Mouse (Mus musculus) heart, adult 2 months (tissue): ENCODE measurements around the gene Gpr153. TPM values are rescaled to one million over a fixed set of nuclear protein-coding genes. Genes with fewer than 3 reads are reported as not detected.

ENCODE experiments used
- DNase-seq, 2 experiments: peaks; one replicate each; pipeline ENCODE4 v3.0.0; 2021
- H3K27ac ChIP-seq: fragments of 200-600 bp; 2 replicates; pipeline ENCODE4 v1.8.1; 2022
- H3K27me3 ChIP-seq: fragments of 200-500 bp; 2 replicates; pipeline ENCODE4 v1.6.1; 2012; ENCODE audit warnings: mild to moderate bottlenecking, low read length, inconsistent platforms, mixed read lengths; ENCODE audit not compliant: control insufficient read depth, insufficient read depth
- H3K36me3 ChIP-seq: fragments of 200-500 bp; 2 replicates; pipeline ENCODE4 v1.6.1; 2012; ENCODE audit warnings: low read length, inconsistent platforms; ENCODE audit not compliant: control insufficient read depth, insufficient read depth
- H3K4me1 ChIP-seq: fragments of 200-500 bp; 2 replicates; pipeline ENCODE4 v1.6.1; 2011; ENCODE audit warnings: low read length; ENCODE audit not compliant: control insufficient read depth, insufficient read depth
- H3K4me3 ChIP-seq: fragments of 200-600 bp; 2 replicates; pipeline ENCODE4 v1.8.1; 2022
- H3K79me2 ChIP-seq: fragments of 200-500 bp; replicated peaks from 2 replicates; pipeline ENCODE4 v1.6.1; 2012; ENCODE audit warnings: mild to moderate bottlenecking, inconsistent platforms, low read length, moderate library complexity, mixed read lengths; ENCODE audit not compliant: control insufficient read depth, insufficient read depth
- H3K9ac ChIP-seq: fragments of 200-500 bp; 2 replicates; pipeline ENCODE4 v1.6.1; 2012; ENCODE audit warnings: low read depth, mild to moderate bottlenecking, control low read depth, inconsistent platforms, low read length, mixed read lengths
- CTCF ChIP-seq: fragments of 200-600 bp; IDR thresholded peaks from 2 replicates; pipeline ENCODE4 v1.8.1; 2022; ENCODE audit warnings: antibody characterized with exemption, mild to moderate bottlenecking, moderate library complexity
- EP300 ChIP-seq: fragments of 200-500 bp; IDR thresholded peaks from 2 replicates; pipeline ENCODE4 v1.6.1; 2011; ENCODE audit warnings: low read depth, low read length, control low read depth; ENCODE audit not compliant: insufficient read depth
- POLR2A ChIP-seq: fragments of 200-500 bp; IDR thresholded peaks from 2 replicates; pipeline ENCODE4 v1.6.1; 2011; ENCODE audit warnings: mild to moderate bottlenecking, low read depth, low read length, control low read depth; ENCODE audit not compliant: insufficient read depth
- WGBS: fragments of 180-500 bp; shearing (Covaris S2); methylation state at CpG from one replicate; pipeline ENCODE4 v1.1.7; 2018; 5-methylcytosine and 5-hydroxymethylcytosine counted together
- intact Hi-C: fragments of 180-260 bp; cut with DNase I; formaldehyde crosslinking; loops from one replicate; pipeline ENCODE4 v1.15.1; 2025
- polyA plus RNA-seq: library from polyadenylated mRNA; depleted of rRNA; stranded (reverse); fragments of >200 nt; gene quantifications from 2 replicates; pipeline ENCODE4 v1.2.3, GENCODE M21; 2012
- total RNA-seq, 2 experiments: library from RNA; stranded (reverse); gene quantifications; 2 replicates each; pipeline ENCODE4 v1.2.3; 2021

The Gpr153 gene
- total and polyA plus RNA-seq, 3 experiments: 8.6 to 18.0 (median 11.9) TPM

DNA sequence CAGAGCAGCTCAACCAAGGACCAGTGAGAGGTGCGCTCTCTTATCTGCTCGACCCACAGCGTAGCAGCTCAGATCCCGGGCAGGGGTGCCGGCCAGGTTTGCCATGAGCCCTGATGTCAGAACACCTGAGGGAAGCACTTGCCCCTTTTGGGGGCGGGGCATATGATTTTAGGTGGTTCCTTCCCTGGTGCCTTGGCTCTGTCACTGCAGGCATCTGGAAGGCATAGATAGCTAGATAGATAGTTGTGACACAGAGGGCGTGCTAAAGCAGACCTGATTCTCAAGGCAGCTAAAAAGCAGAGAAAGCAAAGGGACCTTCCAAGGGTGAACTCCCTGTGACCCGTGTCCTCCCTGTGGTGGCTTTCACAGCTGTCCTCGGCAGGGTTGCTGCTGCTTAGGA is 10.9 kb upstream of the Gpr153 start:
- Histone ChIP-seq H3K36me3 (no peaks in the 10 kb centered on the region), H3K4me3 (no peak overlapping the region), H3K27me3 (no peaks in the 10 kb centered on the region), H3K27ac (peak overlapping the region; percentile 61), H3K9ac (no peak overlapping the region), H3K4me1 (peaks cover 18% of the 10 kb centered on the region), H3K79me2 (no peaks in the 10 kb centered on the region)
- DNase-seq: no peak
- WGBS: 74% methylated on average over 9 of the region's 9 CpGs
- intact Hi-C loops: no loop called here
- TF ChIP-seq POLR2A (no peak), CTCF (no peak), EP300 (no peak)

DNA sequence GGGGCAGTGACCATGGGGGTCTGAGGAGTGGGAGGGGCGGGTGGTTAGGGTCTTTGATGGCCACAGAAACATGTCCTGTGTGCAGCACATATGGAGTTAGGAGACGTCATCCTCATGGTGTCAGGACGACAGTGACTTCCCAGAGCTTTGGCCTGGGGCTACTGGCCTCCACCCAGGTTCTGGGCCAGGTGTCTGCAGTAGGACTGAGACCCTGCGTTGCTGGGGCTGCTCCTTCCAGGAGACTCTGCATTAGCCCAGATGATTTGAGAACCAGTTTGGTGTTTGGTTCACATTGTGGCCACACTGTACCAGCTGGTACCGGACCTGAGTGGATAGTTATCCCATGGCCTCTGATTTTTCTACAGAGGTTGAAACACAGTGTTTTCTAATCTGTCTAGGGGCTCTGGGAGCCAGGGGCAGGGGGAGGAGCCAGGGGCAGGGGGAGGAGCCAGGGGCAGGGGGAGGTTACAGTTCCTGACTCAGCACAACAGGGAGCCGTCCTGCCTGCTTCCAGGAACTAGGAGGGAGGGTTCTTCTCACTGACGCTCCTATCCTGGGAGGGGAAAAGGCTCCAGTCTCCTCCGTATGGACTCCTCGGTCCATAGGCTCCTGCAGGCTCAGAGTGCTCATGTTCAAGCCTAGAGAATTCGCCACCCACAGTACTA is 10.4 kb upstream of the Gpr153 start:
- Histone ChIP-seq H3K4me3 (no peak overlapping the region), H3K27ac (no peak overlapping the region; the same call in 1 of the 2 replicates), H3K36me3 (no peaks in the 10 kb centered on the region), H3K27me3 (no peaks in the 10 kb centered on the region), H3K9ac (no peak overlapping the region), H3K4me1 (peaks cover 20% of the 10 kb centered on the region), H3K79me2 (no peaks in the 10 kb centered on the region)
- WGBS: 39% methylated on average over 10 of the region's 10 CpGs
- DNase-seq: no peak
- TF ChIP-seq CTCF (no peak), POLR2A (no peak), EP300 (no peak)
- intact Hi-C loops: no loop called here

DNA sequence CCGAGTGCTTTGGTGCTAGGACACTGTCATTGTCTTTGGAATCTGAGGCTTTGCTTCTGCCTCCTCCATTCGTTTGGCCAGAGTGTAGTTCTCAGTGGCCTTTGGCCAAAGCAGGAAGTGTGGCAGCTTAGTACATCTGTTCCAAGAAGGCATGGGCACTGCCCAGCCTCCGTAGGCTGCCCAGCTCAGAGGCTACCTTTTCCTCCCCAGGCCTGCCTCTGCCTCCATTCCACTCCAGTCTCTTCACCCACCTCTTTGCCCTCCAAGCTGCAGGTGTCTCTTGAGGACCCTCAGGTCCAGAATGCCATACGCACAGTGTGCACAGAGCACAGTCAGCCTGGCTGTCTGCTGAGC is 9.9 kb upstream of the Gpr153 start:
- DNase-seq: no peak
- H3K9ac ChIP-seq: no peak overlapping the region
- H3K4me3 ChIP-seq: no peak overlapping the region
- no peaks in the 10 kb centered on the region for H3K36me3 ChIP-seq
- WGBS: 39% methylated on average over 4 of the region's 4 CpGs
- H3K27me3 ChIP-seq: no peaks in the 10 kb centered on the region
- TF ChIP-seq EP300: no peak
- TF ChIP-seq POLR2A: no peak
- no peak for TF ChIP-seq CTCF
- intact Hi-C loops: no loop called here
- H3K27ac ChIP-seq: no peak overlapping the region
- peaks cover 20% of the 10 kb centered on the region for H3K4me1 ChIP-seq
- no peaks in the 10 kb centered on the region for H3K79me2 ChIP-seq

DNA sequence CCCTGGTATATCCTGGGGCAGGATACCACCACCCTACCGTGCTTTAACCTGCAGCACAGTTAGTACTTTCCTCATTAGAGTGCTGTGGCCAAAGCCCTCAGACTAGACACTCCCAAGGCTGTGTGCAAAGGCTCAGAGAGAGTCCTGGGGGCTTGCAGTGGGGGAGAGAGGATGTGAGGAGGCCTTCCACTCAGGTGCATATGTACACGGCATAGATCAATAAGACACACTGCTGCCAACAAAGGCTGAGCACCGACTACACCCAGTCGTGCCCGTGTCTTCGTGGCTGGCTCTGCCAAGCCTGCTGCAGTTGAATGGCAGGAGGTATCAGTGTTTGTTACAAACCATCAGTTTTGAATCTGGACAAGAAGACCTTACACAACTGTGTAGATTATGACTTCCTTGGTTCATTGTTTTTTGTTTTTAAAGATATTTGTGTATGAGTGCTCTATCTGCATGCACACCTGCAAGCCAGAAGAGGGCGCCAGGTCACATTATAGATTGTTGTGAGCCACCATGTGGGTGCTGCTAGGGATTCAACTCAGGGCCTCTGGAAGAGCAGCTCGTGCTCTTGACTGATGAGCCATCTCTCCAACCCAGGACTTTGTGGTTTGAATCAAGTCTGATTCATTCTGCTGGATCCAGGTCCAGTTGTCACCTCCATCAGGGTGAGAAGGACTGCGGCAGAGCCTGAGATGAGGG is 9.0 kb upstream of the Gpr153 start:
- WGBS: 89% methylated on average over 9 of the region's 9 CpGs
- intact Hi-C loops: no loop called here
- H3K27me3 ChIP-seq: no peaks in the 10 kb centered on the region
- TF ChIP-seq EP300: no peak
- peak; percentile 49 for TF ChIP-seq CTCF
- DNase-seq: no peak
- H3K79me2 ChIP-seq: no peaks in the 10 kb centered on the region
- H3K4me3 ChIP-seq: no peak overlapping the region
- peaks cover 20% of the 10 kb centered on the region for H3K4me1 ChIP-seq
- H3K27ac ChIP-seq: no peak overlapping the region
- H3K9ac ChIP-seq: no peak overlapping the region
- no peaks in the 10 kb centered on the region for H3K36me3 ChIP-seq

DNA sequence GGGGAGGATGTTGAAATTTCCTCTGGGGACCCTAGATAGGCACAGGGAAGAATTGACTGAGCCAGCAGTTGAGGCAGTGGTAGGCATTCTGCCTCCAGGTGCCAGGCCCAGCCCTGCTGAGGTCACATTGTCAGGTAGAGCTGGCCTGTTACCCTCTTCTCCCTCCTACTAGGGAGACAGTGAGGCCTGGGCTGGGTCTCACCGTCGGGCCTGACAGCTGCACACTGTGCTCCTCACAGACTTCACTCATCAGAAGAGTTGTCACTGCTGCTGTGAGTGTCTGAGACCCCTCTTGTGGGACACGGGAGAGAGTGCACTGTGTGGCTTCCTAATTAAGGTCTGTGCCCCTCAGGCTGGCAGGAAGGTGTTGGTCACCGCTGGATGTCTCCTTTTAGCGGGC is 8.2 kb upstream of the Gpr153 start:
- WGBS: 60% methylated on average over 5 of the region's 5 CpGs
- no peaks in the 10 kb centered on the region for H3K36me3 ChIP-seq

DNA sequence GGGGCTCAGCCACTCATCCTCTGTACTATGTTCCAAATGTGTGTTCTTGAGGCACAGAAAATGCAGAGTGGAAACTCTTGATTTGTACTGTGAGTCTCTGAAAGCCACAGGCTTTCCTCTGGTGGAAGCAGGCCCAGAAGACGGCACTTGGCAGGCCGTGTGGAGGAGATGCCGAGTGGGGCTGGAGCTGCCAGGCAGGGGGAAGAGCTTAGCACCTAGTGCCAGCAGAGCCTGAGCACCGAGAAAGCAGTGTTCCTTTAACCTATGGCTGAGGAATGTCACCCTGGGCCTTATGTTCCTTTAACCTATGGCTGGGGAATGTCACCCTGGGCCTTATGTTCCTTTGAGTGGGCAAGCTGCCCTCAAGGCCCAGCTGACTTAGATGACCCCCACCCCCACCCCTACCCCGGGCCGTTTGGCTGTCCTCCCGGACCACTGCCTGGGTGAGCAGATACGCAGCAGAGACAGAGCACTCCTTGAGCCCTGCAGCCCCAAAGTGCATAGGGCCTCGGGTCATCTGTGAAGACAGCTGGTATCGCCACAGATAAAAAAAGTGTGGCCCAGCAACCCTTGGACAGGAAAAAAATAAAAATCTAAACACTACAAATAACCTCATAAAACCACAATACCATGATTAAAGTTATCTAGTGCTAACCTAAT is 7.7 kb upstream of the Gpr153 start:
- intact Hi-C loops: no loop called here
- TF ChIP-seq POLR2A (no peak), CTCF (no peak), EP300 (no peak)
- DNase-seq: peak; percentile 56 to 67
- Histone ChIP-seq H3K27ac (peak overlapping the region; percentile 40), H3K79me2 (no peaks in the 10 kb centered on the region), H3K27me3 (no peaks in the 10 kb centered on the region), H3K36me3 (no peaks in the 10 kb centered on the region), H3K4me3 (no peak overlapping the region), H3K4me1 (peaks cover 21% of the 10 kb centered on the region), H3K9ac (no peak overlapping the region)
- 38% methylated on average over 10 of the region's 10 CpGs for WGBS

More for the DNA sequence above, 8.2 kb upstream of the Gpr153 start:
- Histone ChIP-seq H3K27me3 (no peaks in the 10 kb centered on the region), H3K79me2 (no peaks in the 10 kb centered on the region), H3K9ac (no peak overlapping the region), H3K4me3 (no peak overlapping the region), H3K4me1 (peaks cover 18% of the 10 kb centered on the region), H3K27ac (peak overlapping the region; percentile 40)
- TF ChIP-seq EP300 (no peak), CTCF (no peak), POLR2A (no peak)
- no peak for DNase-seq
- intact Hi-C loops: no loop called here
